ENCODE assay signal across 9 mouse cellular contexts in genomic region chr1:155537005-155537642, GRCm38 (mm10). TPM values are rescaled to one million over a fixed set of nuclear protein-coding genes. Genes with fewer than 3 reads are reported as not detected.
DNase-seq lines count a peak whose midpoint lies in the region; ATAC-seq and TF ChIP-seq lines count a peak whose summit lies in the region.
"Had no signal": no experiment of that assay in that cellular context is flagged by ENCODE, and none has a peak within 500 bp of the region (broad histone marks: within the 10 kb centered on the region; RNA-seq: fewer than 3 reads in every experiment).

No protein-coding gene starts in this region.

- TF ChIP-seq EP300 in liver, postnatal 0 days (IDR thresholded peaks at IDR 0.05; ENCODE audit: low read depth) = no peak

- no peaks in the 10 kb centered on the region for H3K4me1 ChIP-seq in liver, postnatal 0 days (ENCODE audit: insufficient read depth)
- H3K4me1 ChIP-seq: heart, embryonic 15.5 days had no signal

- peak; percentile 91 for TF ChIP-seq CTCF in liver, postnatal 0 days (IDR thresholded peaks at IDR 0.05; ENCODE audit: low read depth)

- H3K4me3 ChIP-seq in liver, postnatal 0 days (ENCODE audit: low read depth, low read length) = no peak overlapping the region
- H3K4me3 ChIP-seq: heart, embryonic 15.5 days had no signal

- H3K9ac ChIP-seq in liver, postnatal 0 days (replicated peaks) = no peak overlapping the region
- H3K9ac ChIP-seq: heart, embryonic 15.5 days had no signal

- no peak overlapping the region for H3K27ac ChIP-seq in liver, postnatal 0 days (ENCODE audit: low read depth)
- H3K27ac ChIP-seq: heart, embryonic 15.5 days had no signal

- no peaks in the 10 kb centered on the region for H3K36me3 ChIP-seq in liver, postnatal 0 days (replicated peaks; ENCODE audit: insufficient read depth, low read length)
- H3K36me3 ChIP-seq in splenic B cell, adult 2 months (ENCODE audit: control insufficient read depth, insufficient read depth, low read length, poor library complexity, severe bottlenecking) = no peaks in the 10 kb centered on the region
- H3K36me3 ChIP-seq: heart, embryonic 15.5 days had no signal

- peak; percentile 54 to 67 for DNase-seq in cerebellum, adult 18-20 months
- DNase-seq in ovary, postnatal 14 days (ENCODE audit: low spot score) = peak; percentile 74
- DNase-seq in ovary, adult 18-20 months (ENCODE audit: low spot score) = no peak
- peak; percentile 52 for DNase-seq in c-Kit-positive CD71-positive TER-119-negative erythroid progenitor cells, embryonic 14.5 days (ENCODE audit: low read depth)
- DNase-seq in liver, postnatal 0 days = peak; percentile 38
- peak; percentile 77 for DNase-seq in splenic B cell, adult 2 months (ENCODE audit: low read depth, low spot score)

- no peaks in the 10 kb centered on the region for H3K9me3 ChIP-seq in liver, postnatal 0 days (ENCODE audit: low read length)
- H3K9me3 ChIP-seq: heart, embryonic 15.5 days had no signal

- no peak overlapping the region for H3K4me2 ChIP-seq in liver, postnatal 0 days (ENCODE audit: low read depth, low read length)
- H3K4me2 ChIP-seq: heart, embryonic 15.5 days had no signal

- no peak for ATAC-seq in cerebellum, adult (ENCODE audit: insufficient number of reproducible peaks, low FRiP score, low TSS enrichment)
- ATAC-seq in granulocyte monocyte progenitor cell, adult 5-6 weeks (replicated peaks; ENCODE audit: poor library complexity, severe bottlenecking) = peak; percentile 78
- no peak for ATAC-seq in liver, postnatal 0 days

- 5% methylated on average over 2 of the region's 2 CpGs for WGBS in liver, postnatal 0 days (ENCODE audit: insufficient replicate concordance)

- H3K27me3 ChIP-seq in liver, postnatal 0 days (ENCODE audit: insufficient read depth, low read length) = no peaks in the 10 kb centered on the region
- H3K27me3 ChIP-seq in splenic B cell, adult 2 months (ENCODE audit: control insufficient read depth, insufficient read depth, low read length, poor library complexity, severe bottlenecking) = no peaks in the 10 kb centered on the region
- H3K27me3 ChIP-seq: heart, embryonic 15.5 days had no signal

RNA-seq across cellular contexts. Expression of gene Acbd6, which starts 20.8 kb away (rescaled TPM):
- 35.3 and 45.4 TPM in 2 replicates for total RNA-seq in granulocyte monocyte progenitor cell, adult 5-6 weeks (2014; fragmentation: Nextera tagmentation)
- total RNA-seq in granulocyte monocyte progenitor cell, adult 5-6 weeks (2017) = 22.5 TPM in 2 replicates
- 34.3 and 38.3 TPM in 2 replicates for polyA plus RNA-seq in liver, postnatal 0 days (2015; fragmentation: Nextera tagmentation; extraction: Ambion mirVana)
